ENCODE assay signal across 9 mouse cellular contexts in genomic region chr16:96469640-96470039, GRCm38 (mm10). TPM values are rescaled to one million over a fixed set of nuclear protein-coding genes. Genes with fewer than 3 reads are reported as not detected.
DNase-seq lines count a peak whose midpoint lies in the region; ATAC-seq and TF ChIP-seq lines count a peak whose summit lies in the region.
"Had no signal": no experiment of that assay in that cellular context is flagged by ENCODE, and none has a peak within 500 bp of the region (broad histone marks: within the 10 kb centered on the region; RNA-seq: fewer than 3 reads in every experiment).

No protein-coding gene starts in this region.

- no peak for DNase-seq in forebrain, postnatal 0 days
- DNase-seq in forebrain, embryonic 14.5 days (ENCODE audit: low spot score): no peak
- peak; percentile 11 for DNase-seq in urinary bladder, postnatal 25 days (ENCODE audit: low spot score)
- no peak for DNase-seq in urinary bladder, postnatal 36 days (ENCODE audit: low spot score in 2 of 2)
- no peak for DNase-seq in ovary, postnatal 14 days (ENCODE audit: low spot score)
- no peak for DNase-seq in cerebellum, postnatal 25 days
- DNase-seq in ovary, postnatal 36 days (ENCODE audit: low spot score): no peak

- peak; percentile 35; the same call in 1 of the 2 replicates for TF ChIP-seq CTCF in forebrain, postnatal 0 days (IDR thresholded peaks at IDR 0.05; ENCODE audit: low read depth)

- peaks cover 5% of the 10 kb centered on the region for H3K4me1 ChIP-seq in forebrain, postnatal 0 days (ENCODE audit: insufficient read depth)
- H3K4me1 ChIP-seq in forebrain, embryonic 14.5 days (ENCODE audit: control insufficient read depth, insufficient read depth, low read length): peaks cover 19% of the 10 kb centered on the region
- H3K4me1 ChIP-seq in midbrain, embryonic 15.5 days: peaks cover 28% of the 10 kb centered on the region

- no peaks in the 10 kb centered on the region for H3K9me3 ChIP-seq in forebrain, postnatal 0 days (ENCODE audit: low read length)
- H3K9me3 ChIP-seq in forebrain, embryonic 14.5 days (replicated peaks; ENCODE audit: control insufficient read depth, low read length): no peaks in the 10 kb centered on the region
- no peaks in the 10 kb centered on the region for H3K9me3 ChIP-seq in midbrain, embryonic 15.5 days
- H3K9me3 ChIP-seq: limb, embryonic 15.5 days had no signal

- no peaks in the 10 kb centered on the region for H3K36me3 ChIP-seq in forebrain, postnatal 0 days (ENCODE audit: insufficient read depth)
- no peaks in the 10 kb centered on the region for H3K36me3 ChIP-seq in forebrain, embryonic 14.5 days (ENCODE audit: control insufficient read depth, insufficient read depth, low read length)
- H3K36me3 ChIP-seq in midbrain, embryonic 15.5 days (replicated peaks): no peaks in the 10 kb centered on the region
- H3K36me3 ChIP-seq: limb, embryonic 15.5 days had no signal

- WGBS in forebrain, postnatal 0 days: 38% methylated on average over 4 of the region's 4 CpGs
- 39% methylated on average over 4 of the region's 4 CpGs for WGBS in forebrain, embryonic 14.5 days
- WGBS in midbrain, embryonic 15.5 days: 53% methylated on average over 4 of the region's 4 CpGs

- H3K27me3 ChIP-seq in forebrain, postnatal 0 days (ENCODE audit: insufficient read depth, low read length): no peaks in the 10 kb centered on the region
- no peaks in the 10 kb centered on the region for H3K27me3 ChIP-seq in forebrain, embryonic 14.5 days (replicated peaks; ENCODE audit: control insufficient read depth, insufficient read depth, low read length)
- no peaks in the 10 kb centered on the region for H3K27me3 ChIP-seq in midbrain, embryonic 15.5 days (replicated peaks)

- no peak overlapping the region for H3K27ac ChIP-seq in forebrain, postnatal 0 days (ENCODE audit: low read depth, low read length)
- no peak overlapping the region for H3K27ac ChIP-seq in forebrain, embryonic 14.5 days (ENCODE audit: low read depth, low read length)
- no peak overlapping the region for H3K27ac ChIP-seq in midbrain, embryonic 15.5 days
- H3K27ac ChIP-seq: limb, embryonic 15.5 days had no signal

- ATAC-seq in forebrain, postnatal 0 days: no peak
- ATAC-seq in forebrain, embryonic 14.5 days: no peak
- ATAC-seq in midbrain, embryonic 15.5 days (replicated peaks): no peak

- no peak overlapping the region for H3K9ac ChIP-seq in forebrain, postnatal 0 days
- no peak overlapping the region for H3K9ac ChIP-seq in forebrain, embryonic 14.5 days (ENCODE audit: low read length)
- H3K9ac ChIP-seq in midbrain, embryonic 15.5 days: no peak overlapping the region
- H3K9ac ChIP-seq: limb, embryonic 15.5 days had no signal

- H3K4me2 ChIP-seq in forebrain, postnatal 0 days (ENCODE audit: low read depth): peak overlapping the region; percentile 39
- no peak overlapping the region for H3K4me2 ChIP-seq in forebrain, embryonic 14.5 days (ENCODE audit: low read length)
- H3K4me2 ChIP-seq in midbrain, embryonic 15.5 days: peak overlapping the region; percentile 54
- H3K4me2 ChIP-seq: limb, embryonic 15.5 days had no signal

- H3K4me3 ChIP-seq in forebrain, postnatal 0 days (ENCODE audit: low read depth, low read length): no peak overlapping the region
- H3K4me3 ChIP-seq in forebrain, embryonic 14.5 days (ENCODE audit: low read depth, low read length): no peak overlapping the region
- peak overlapping the region; percentile 40; the same call in 1 of the 2 replicates for H3K4me3 ChIP-seq in midbrain, embryonic 15.5 days
- H3K4me3 ChIP-seq: limb, embryonic 15.5 days had no signal

RNA-seq across cellular contexts. Expression of gene Pcp4, which starts 2.2 kb away (rescaled TPM):
- 159 and 179 TPM in 2 replicates for total RNA-seq in forebrain, postnatal 0 days (2014; rRNA removed)
- 348 and 400 TPM in 2 replicates for polyA plus RNA-seq in forebrain, postnatal 0 days (2015; fragmentation: Nextera tagmentation; extraction: Ambion mirVana)
- polyA plus RNA-seq in forebrain, embryonic 14.5 days (2014; fragmentation: Nextera tagmentation; extraction: Ambion mirVana): 204 and 211 TPM in 2 replicates
- 386 and 419 TPM in 2 replicates for polyA plus RNA-seq in midbrain, embryonic 15.5 days (2015; fragmentation: Nextera tagmentation; extraction: Ambion mirVana)

RNA-seq across cellular contexts. Expression of gene Itgb2l, which starts 26.2 kb away (rescaled TPM):
- 0.23 TPM in 1 of 2 replicates, not detected in the other for total RNA-seq in forebrain, postnatal 0 days (2014; rRNA removed)
- polyA plus RNA-seq in forebrain, postnatal 0 days (2015; fragmentation: Nextera tagmentation; extraction: Ambion mirVana): 0.08 and 0.16 TPM in 2 replicates
- 0.06 TPM in 1 of 2 replicates, not detected in the other for polyA plus RNA-seq in forebrain, embryonic 14.5 days (2014; fragmentation: Nextera tagmentation; extraction: Ambion mirVana)
- polyA plus RNA-seq in midbrain, embryonic 15.5 days (2015; fragmentation: Nextera tagmentation; extraction: Ambion mirVana): 0.10 TPM in 1 of 2 replicates, not detected in the other
